Mouse (Mus musculus): ENCODE data around the gene Med14. TPM values are rescaled to one million over a fixed set of nuclear protein-coding genes. Genes with fewer than 3 reads are reported as not detected.

Gene Med14
- total RNA-seq (2021) = 10 to 100 TPM; 25.9 to 29.0 TPM

DNA sequence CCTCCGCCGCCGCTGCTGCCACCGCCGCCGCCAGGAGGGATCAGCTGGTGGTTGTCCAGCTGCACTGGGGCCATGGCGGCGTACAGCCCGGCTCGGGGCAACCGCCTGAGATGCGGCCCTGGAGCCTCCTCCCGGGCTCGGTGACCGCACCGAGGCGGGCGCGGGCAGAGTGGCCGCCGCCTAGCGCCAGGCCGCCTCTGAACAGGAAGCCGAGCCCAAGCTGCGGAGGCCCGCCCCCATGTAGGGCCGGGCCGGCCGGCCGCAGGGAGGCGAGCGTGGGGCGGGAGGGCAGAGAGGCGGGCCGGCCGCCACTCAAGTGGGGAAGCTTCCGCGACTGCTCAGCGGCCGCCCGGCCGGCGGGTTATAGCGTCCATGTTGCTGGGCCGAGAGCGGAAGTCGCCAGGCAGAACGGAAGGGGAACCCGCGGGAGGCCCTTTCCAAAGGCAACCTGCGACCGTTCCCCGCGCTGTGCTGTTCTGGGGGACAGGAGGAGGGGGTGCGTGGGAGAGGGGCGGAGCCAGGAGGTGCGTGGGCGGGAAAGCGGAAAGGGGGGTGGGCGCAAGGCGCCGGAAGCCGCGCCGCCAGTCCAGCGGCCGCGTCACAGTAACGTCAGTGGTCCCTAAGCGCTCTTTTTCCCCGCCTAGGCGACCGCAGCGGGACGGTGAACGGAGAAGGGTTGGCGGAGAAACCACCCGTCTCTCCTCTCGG lies at the start of gene Med14:
TSS of gene Med14 (minus strand) at position 448 of the 708 bp plus-strand sequence.
- DNase-seq (ENCODE audit: low spot score) = peak; percentile 84
- intact Hi-C loops (cut with DNase I) = loop anchor here (5.0 kb wide), 2 partner anchors 76 to 84 kb away; no protein-coding TSS in a partner anchor

DNA sequence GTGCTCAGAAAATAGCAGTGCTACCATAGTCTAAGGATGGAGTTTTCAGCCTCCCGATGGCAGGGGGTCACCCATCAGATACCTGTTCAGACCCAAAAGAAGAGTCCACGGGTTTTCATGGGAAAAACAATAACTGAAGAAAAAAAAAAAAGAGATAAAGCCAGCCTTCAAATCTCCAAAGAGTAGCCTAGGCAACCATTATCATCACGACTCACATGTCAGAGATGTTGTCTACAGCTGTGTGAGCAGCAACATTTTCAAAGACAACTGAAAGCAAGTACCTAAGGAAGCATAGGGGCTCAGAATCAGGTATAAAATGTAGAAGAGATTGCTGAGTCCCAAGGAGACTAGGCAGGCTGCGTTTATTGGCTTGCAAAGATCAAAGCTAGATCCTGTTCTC lies 38.7 kb upstream of the Med14 start:
- DNase-seq (ENCODE audit: low spot score) = no peak
- intact Hi-C loops (cut with DNase I) = no loop called here

DNA sequence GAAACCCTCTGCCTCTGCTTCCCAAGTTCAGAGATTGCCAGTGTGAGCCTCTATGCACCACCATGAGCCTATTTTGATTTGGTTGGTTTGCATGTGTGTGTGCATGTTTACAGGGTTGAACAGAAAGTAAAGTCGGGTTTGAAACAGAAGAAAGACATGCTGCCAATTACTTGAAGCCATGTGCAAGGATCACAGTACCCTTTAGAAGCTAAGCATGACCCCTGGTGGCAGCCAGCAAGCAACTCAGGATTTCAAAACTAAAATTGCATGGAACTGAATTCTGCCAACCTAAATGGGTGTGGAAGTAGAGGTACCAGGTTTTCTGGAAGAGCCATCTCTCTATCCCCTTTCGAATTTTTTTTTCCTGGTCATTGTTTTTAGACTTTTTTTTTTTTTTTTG lies 33.0 kb upstream of the Med14 start:
- no peak for DNase-seq (ENCODE audit: low spot score)
- intact Hi-C loops (cut with DNase I) = loop anchor here (2.0 kb wide), 1 partner anchor 118 kb away; no protein-coding TSS in a partner anchor

- DNase-seq (ENCODE audit: low spot score) = no peak
- intact Hi-C loops (cut with DNase I) = no loop called here
Measured at GRCm38 (mm10) chrX:12791674-12792340, 29.9 kb upstream of the Med14 start.

GRCm38 (mm10) chrX:12773236-12773635 lies 11.4 kb upstream of the Med14 start:
- no peak for DNase-seq (ENCODE audit: low spot score)
- intact Hi-C loops (cut with DNase I) = no loop called here

- intact Hi-C loops (cut with DNase I) = no loop called here
- no peak for DNase-seq (ENCODE audit: low spot score)
Measured at GRCm38 (mm10) chrX:12771561-12771960, 9.7 kb upstream of the Med14 start.

DNA sequence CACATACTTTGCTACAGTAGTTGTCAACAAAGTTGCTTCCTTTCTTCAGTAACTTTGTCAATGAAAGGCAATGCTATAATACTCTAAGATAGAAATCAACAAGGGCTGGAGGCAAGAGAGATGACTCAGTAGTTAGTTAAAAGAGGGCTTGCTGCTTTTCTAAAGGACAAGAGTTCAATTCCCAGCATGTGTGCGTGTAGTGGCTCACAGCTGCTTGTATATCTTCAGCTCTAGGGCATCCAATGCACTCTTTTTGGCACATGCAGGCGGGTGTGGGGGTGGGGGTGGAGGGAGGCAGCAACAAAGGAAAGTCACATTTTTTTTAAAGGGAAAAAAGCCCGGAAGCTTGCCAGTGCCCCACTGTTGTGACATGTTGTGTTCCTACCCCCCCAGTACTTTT lies 6.7 kb upstream of the Med14 start:
- DNase-seq (ENCODE audit: low spot score) = no peak
- intact Hi-C loops (cut with DNase I) = no loop called here

- intact Hi-C loops (cut with DNase I) = no loop called here
Measured at GRCm38 (mm10) chrX:12766846-12767564, 5.1 kb upstream of the Med14 start.

GRCm38 (mm10) chrX:12763127-12763834 lies 1.4 kb upstream of the Med14 start:
- intact Hi-C loops (cut with DNase I) = loop anchor here (5.0 kb wide), 2 partner anchors 74 to 86 kb away; no protein-coding TSS in a partner anchor
- DNase-seq (ENCODE audit: low spot score) = no peak

More at GRCm38 (mm10) chrX:12766846-12767564, 5.1 kb upstream of the Med14 start:
- no peak for DNase-seq (ENCODE audit: low spot score)

DNA sequence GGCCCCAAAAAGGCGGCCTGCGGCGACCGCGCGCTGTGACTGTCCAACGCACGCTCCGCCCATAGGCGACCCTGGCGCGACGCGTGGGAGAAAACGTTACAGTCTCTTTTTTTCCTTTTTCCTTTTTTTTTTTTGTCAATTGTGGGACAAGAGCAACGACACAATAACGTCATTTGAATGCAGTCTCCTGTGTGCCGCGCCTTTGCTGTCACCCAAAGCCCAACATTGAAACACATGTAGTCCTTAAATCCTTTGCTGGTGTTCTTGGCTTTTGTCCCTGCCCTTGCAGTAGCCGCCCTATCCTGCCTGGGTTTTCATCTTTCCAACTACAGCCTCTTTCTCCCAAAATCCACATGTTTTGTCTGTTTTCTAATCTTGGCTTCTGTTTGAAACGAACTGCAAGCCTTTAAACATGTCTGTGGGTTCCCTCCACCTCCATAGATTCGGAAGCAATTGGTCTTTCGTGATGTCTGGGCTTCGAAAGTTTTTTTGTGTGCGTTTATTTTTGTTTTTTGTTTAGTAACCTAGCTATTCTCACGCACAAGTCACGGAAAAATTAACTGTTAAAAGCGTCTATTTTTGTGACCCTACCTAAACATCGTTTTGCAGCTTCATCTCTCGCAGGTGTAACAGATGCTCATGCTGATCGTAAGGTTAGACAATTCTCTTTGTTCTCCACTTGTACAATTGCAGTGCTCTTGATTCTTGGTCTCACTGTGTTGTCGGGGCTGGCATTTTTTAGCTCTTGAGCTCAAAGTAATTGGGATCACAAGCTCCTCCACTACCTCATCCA lies 657 bp upstream of the Med14 start:
- intact Hi-C loops (cut with DNase I) = loop anchor here (5.0 kb wide), 2 partner anchors 75 to 85 kb away; no protein-coding TSS in a partner anchor
- DNase-seq (ENCODE audit: low spot score) = no peak

DNA sequence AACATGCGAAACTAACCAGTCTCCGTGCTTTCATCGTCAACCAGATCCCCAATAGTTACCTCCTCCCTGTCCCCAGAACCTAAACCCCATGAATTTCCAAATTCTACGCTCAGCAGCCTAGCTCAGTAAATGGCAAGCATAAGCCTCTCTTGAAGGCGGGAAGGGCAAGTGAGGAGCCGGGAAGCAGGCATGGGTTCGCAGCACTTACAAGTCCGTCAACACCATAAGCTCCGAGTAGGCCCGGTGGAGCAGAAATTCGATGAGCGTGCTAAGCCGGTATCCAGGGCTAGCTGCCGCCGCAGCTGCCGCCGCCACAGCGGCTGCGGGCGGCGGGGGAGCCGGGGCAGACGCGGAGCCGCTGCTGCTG lies 631 bp downstream of the Med14 start:
- intact Hi-C loops (cut with DNase I) = loop anchor here (5.0 kb wide), 2 partner anchors 76 to 84 kb away; no protein-coding TSS in a partner anchor
- no peak for DNase-seq (ENCODE audit: low spot score)

GRCm38 (mm10) chrX:12760501-12760900 lies 1.4 kb downstream of the Med14 start:
- intact Hi-C loops (cut with DNase I) = loop anchor here (5.0 kb wide), 2 partner anchors 77 to 83 kb away; no protein-coding TSS in a partner anchor
- no peak for DNase-seq (ENCODE audit: low spot score)

DNA sequence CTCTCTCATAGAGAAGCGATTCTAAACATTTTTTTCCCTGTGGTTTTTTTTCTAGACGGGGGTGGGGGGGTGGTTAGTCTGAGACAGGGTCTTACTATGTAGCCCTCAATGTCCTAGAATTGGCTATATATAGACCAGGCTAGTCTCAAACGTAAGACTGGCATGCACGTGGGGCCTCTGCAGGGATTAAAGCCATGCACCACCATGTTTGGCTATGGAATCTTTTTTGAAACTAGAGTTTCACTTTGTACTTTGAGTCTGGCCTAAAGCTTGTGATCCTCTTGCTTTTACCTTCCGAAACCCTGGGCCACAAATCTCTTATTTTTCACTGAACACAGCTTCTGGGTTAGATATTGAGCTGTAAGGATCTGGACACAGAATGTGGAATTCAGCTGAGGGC lies 2.2 kb downstream of the Med14 start:
- no peak for DNase-seq (ENCODE audit: low spot score)
- intact Hi-C loops (cut with DNase I) = loop anchor here (5.0 kb wide), 2 partner anchors 78 to 82 kb away; no protein-coding TSS in a partner anchor

GRCm38 (mm10) chrX:12747886-12748285 lies 14.0 kb downstream of the Med14 start:
- intact Hi-C loops (cut with DNase I) = no loop called here
- no peak for DNase-seq (ENCODE audit: low spot score)

- no peak for DNase-seq (ENCODE audit: low spot score)
- intact Hi-C loops (cut with DNase I) = no loop called here
Measured at GRCm38 (mm10) chrX:12746729-12747128, 15.1 kb downstream of the Med14 start.

DNA sequence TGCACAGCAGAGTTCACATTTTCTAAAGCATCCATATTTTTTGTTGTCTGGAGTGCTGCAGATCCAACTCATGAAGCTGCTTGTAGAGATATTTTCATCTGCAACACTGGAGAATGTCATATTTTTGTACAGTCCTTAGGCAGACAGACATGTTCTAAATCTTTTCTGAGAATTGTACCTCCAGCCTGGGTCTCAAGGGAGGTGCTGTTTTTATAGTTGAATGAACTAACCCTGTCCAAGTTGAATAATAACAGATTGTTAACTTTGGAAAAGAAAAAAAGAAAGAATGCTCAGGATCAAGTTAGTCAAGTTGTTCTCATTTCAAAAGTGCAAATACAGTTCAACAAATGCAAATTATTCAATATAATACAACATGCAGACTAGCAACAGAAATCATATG lies 21.5 kb downstream of the Med14 start:
- DNase-seq (ENCODE audit: low spot score) = no peak

GRCm38 (mm10) chrX:12716036-12716435 lies 45.8 kb downstream of the Med14 start:
- intact Hi-C loops (cut with DNase I) = no loop called here

More for the DNA sequence above, 21.5 kb downstream of the Med14 start:
- intact Hi-C loops (cut with DNase I) = no loop called here

GRCm38 (mm10) chrX:12713796-12714195 lies 48.1 kb downstream of the Med14 start:
- intact Hi-C loops (cut with DNase I) = no loop called here
- DNase-seq (ENCODE audit: low spot score) = no peak

More at GRCm38 (mm10) chrX:12716036-12716435, 45.8 kb downstream of the Med14 start:
- DNase-seq (ENCODE audit: low spot score) = no peak

DNA sequence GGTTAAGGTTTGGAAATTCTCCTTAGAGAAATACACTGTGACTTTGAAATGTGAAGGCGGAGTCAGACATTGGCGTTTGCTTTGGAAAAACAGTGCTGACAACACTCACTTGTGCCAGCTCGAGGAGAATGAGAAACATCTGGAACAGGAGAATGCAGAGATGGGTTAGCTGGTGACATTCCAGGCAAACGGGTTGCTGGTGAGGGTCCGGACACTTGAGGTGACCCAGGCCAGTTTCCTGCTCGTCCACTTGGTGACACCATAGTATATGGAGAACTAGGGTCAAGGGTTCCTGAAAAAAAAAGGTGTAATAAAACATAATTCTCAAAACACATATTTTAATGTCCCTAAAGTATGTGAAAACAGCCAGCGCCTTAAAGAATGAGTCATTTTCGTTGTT lies 75.0 kb downstream of the Med14 start:
- intact Hi-C loops (cut with DNase I) = no loop called here
- no peak for DNase-seq (ENCODE audit: low spot score)
